Mouse (Mus musculus) forebrain, postnatal 0 days (tissue): ENCODE measurements around the gene Elac2. TPM values are rescaled to one million over a fixed set of nuclear protein-coding genes. Genes with fewer than 3 reads are reported as not detected.
A peak's percentile ranks its signal among the peaks of the same experiment; 100 is the strongest.

ENCODE experiments used
- ATAC-seq: fragments of 200-750 bp; cut with Nextera tagmentation; 2 replicates; pipeline ENCODE4 v1.8.0; 2017; ENCODE audit warnings: mild to moderate bottlenecking, moderate library complexity
- DNase-seq: peaks from one replicate; pipeline ENCODE4 v3.0.0-alpha.2; 2015
- H3K27ac ChIP-seq: fragments of 300-500 bp; sonication (generic); 2 replicates; pipeline ENCODE4 v1.5.1; 2014; ENCODE audit warnings: low read depth, mild to moderate bottlenecking, antibody characterized with exemption, low read length, moderate library complexity, mixed read lengths
- H3K27me3 ChIP-seq: fragments of 300-500 bp; sonication (generic); 2 replicates; pipeline ENCODE4 v1.6.1; 2014; ENCODE audit warnings: mild to moderate bottlenecking, low read length, mixed read lengths; ENCODE audit not compliant: insufficient read depth
- H3K36me3 ChIP-seq: fragments of 300-500 bp; sonication (generic); 2 replicates; pipeline ENCODE4 v1.6.1; 2014; ENCODE audit warnings: mild to moderate bottlenecking, moderate library complexity; ENCODE audit not compliant: insufficient read depth
- H3K4me1 ChIP-seq: fragments of 300-500 bp; sonication (generic); 2 replicates; pipeline ENCODE4 v1.6.1; 2014; ENCODE audit warnings: antibody characterized with exemption; ENCODE audit not compliant: insufficient read depth
- H3K4me2 ChIP-seq: fragments of 300-500 bp; sonication (generic); 2 replicates; pipeline ENCODE4 v1.6.1; 2014; ENCODE audit warnings: low read depth, mild to moderate bottlenecking, moderate library complexity
- H3K4me3 ChIP-seq: fragments of 300-500 bp; sonication (generic); 2 replicates; pipeline ENCODE4 v1.5.1; 2014; ENCODE audit warnings: low read depth, low read length, mixed read lengths
- H3K9ac ChIP-seq: fragments of 300-500 bp; sonication (generic); 2 replicates; pipeline ENCODE4 v1.6.1; 2014; ENCODE audit warnings: mild to moderate bottlenecking
- H3K9me3 ChIP-seq: fragments of 300-500 bp; sonication (generic); 2 replicates; pipeline ENCODE4 v1.6.1; 2016; ENCODE audit warnings: low read length
- CTCF ChIP-seq: sonication (generic); IDR thresholded peaks from 2 replicates; pipeline ENCODE4 v1.5.1; 2016; ENCODE audit warnings: antibody characterized with exemption, control low read depth, low read depth
- WGBS: fragments of 180-500 bp; shearing (Covaris S2); extraction: QIAGEN DNeasy Blood & Tissue Kit; methylation state at CpG from one replicate; pipeline ENCODE4 v1.1.7; 2014; 5-methylcytosine and 5-hydroxymethylcytosine counted together
- polyA plus RNA-seq: library from polyadenylated mRNA; unstranded; fragments of >200 nt; fragmentation: Nextera tagmentation; extraction: Ambion mirVana; gene quantifications from 2 replicates; pipeline ENCODE4 v1.2.1, GENCODE M21; 2015
- total RNA-seq: library from RNA; depleted of rRNA; stranded (reverse); fragments of >200 nt; gene quantifications from 2 replicates; pipeline ENCODE4 v1.2.3, GENCODE M21; 2014

Elac2 gene
- total and polyA plus RNA-seq, 2 experiments from 2014 or later, result 25.9 to 35.1 TPM

GRCm38 (mm10) chr11:64956962-64957729 is 21.7 kb upstream of the Elac2 start:
- H3K27ac ChIP-seq, result no peak overlapping the region
- H3K4me2 ChIP-seq, result peak overlapping the region; percentile 48
- H3K9ac ChIP-seq, result peak overlapping the region; percentile 25; the same call in 1 of the 2 replicates
- no peak for TF ChIP-seq CTCF
- peak; percentile 34; the same call in 1 of the 2 replicates for ATAC-seq
- peak; percentile 44 for DNase-seq
- H3K4me1 ChIP-seq, result peaks cover 10% of the 10 kb centered on the region; the same call in 1 of the 2 replicates
- WGBS, result 3% methylated on average over 16 of the region's 16 CpGs
- H3K9me3 ChIP-seq, result no peaks in the 10 kb centered on the region
- peak overlapping the region; percentile 25 for H3K4me3 ChIP-seq
- H3K36me3 ChIP-seq, result no peaks in the 10 kb centered on the region
- no peaks in the 10 kb centered on the region for H3K27me3 ChIP-seq

- no peak overlapping the region for H3K4me3 ChIP-seq
- no peak overlapping the region for H3K9ac ChIP-seq
- no peaks in the 10 kb centered on the region for H3K9me3 ChIP-seq
- no peaks in the 10 kb centered on the region for H3K36me3 ChIP-seq
- H3K4me2 ChIP-seq, result no peak overlapping the region
- no peak overlapping the region for H3K27ac ChIP-seq
- 90% methylated on average over 2 of the region's 2 CpGs for WGBS
- ATAC-seq, result no peak
- no peak for TF ChIP-seq CTCF
- H3K4me1 ChIP-seq, result no peaks in the 10 kb centered on the region
- DNase-seq, result no peak
- H3K27me3 ChIP-seq, result no peaks in the 10 kb centered on the region
Measured at GRCm38 (mm10) chr11:64962629-64963028, 16.2 kb upstream of the Elac2 start.

GRCm38 (mm10) chr11:64968507-64968906 is 10.3 kb upstream of the Elac2 start:
- ATAC-seq, result peak; percentile 90
- H3K9me3 ChIP-seq, result no peaks in the 10 kb centered on the region
- no peak overlapping the region for H3K27ac ChIP-seq
- H3K9ac ChIP-seq, result no peak overlapping the region
- H3K36me3 ChIP-seq, result no peaks in the 10 kb centered on the region
- 0 out of 2 replicates have a peak, but pooled peaks cover 9% of the 10 kb centered on the region for H3K27me3 ChIP-seq
- peak; percentile 89 for DNase-seq
- peak; percentile 98 for TF ChIP-seq CTCF
- no peak overlapping the region for H3K4me3 ChIP-seq
- no peaks in the 10 kb centered on the region for H3K4me1 ChIP-seq
- 4% methylated on average over 3 of the region's 3 CpGs for WGBS
- no peak overlapping the region for H3K4me2 ChIP-seq

GRCm38 (mm10) chr11:64968939-64969342 is 9.9 kb upstream of the Elac2 start:
- Histone ChIP-seq H3K27ac (no peak overlapping the region), H3K4me3 (no peak overlapping the region), H3K9me3 (no peaks in the 10 kb centered on the region), H3K9ac (no peak overlapping the region), H3K4me1 (no peaks in the 10 kb centered on the region), H3K27me3 (0 out of 2 replicates have a peak, but pooled peaks cover 9% of the 10 kb centered on the region), H3K36me3 (no peaks in the 10 kb centered on the region), H3K4me2 (no peak overlapping the region)
- DNase-seq (no peak), ATAC-seq (no peak)
- no peak for TF ChIP-seq CTCF
- 60% methylated on average over 4 of the region's 4 CpGs for WGBS

- Histone ChIP-seq H3K36me3 (no peaks in the 10 kb centered on the region), H3K4me2 (no peak overlapping the region), H3K9me3 (no peaks in the 10 kb centered on the region), H3K4me1 (no peaks in the 10 kb centered on the region), H3K27me3 (0 out of 2 replicates have a peak, but pooled peaks cover 9% of the 10 kb centered on the region), H3K4me3 (no peak overlapping the region), H3K9ac (no peak overlapping the region), H3K27ac (no peak overlapping the region)
- ATAC-seq (no peak), DNase-seq (no peak)
- no peak for TF ChIP-seq CTCF
- WGBS, result 82% methylated on average over 3 of the region's 3 CpGs
Measured at GRCm38 (mm10) chr11:64971471-64971988, 7.3 kb upstream of the Elac2 start.

GRCm38 (mm10) chr11:64972418-64972817 is 6.4 kb upstream of the Elac2 start:
- H3K9ac ChIP-seq, result no peak overlapping the region
- 74% methylated on average over 2 of the region's 2 CpGs for WGBS
- H3K4me1 ChIP-seq, result no peaks in the 10 kb centered on the region
- no peak for DNase-seq
- H3K27me3 ChIP-seq, result 0 out of 2 replicates have a peak, but pooled peaks cover 9% of the 10 kb centered on the region
- H3K36me3 ChIP-seq, result no peaks in the 10 kb centered on the region
- TF ChIP-seq CTCF, result no peak
- no peak overlapping the region for H3K27ac ChIP-seq
- no peak overlapping the region for H3K4me2 ChIP-seq
- no peak for ATAC-seq
- H3K9me3 ChIP-seq, result no peaks in the 10 kb centered on the region
- no peak overlapping the region for H3K4me3 ChIP-seq

GRCm38 (mm10) chr11:64979489-64979845 is 629 bp downstream of the Elac2 start:
- 13% methylated on average over 9 of the region's 9 CpGs for WGBS
- ATAC-seq, result no peak

More at GRCm38 (mm10) chr11:64979489-64979845, 629 bp downstream of the Elac2 start:
- H3K9ac ChIP-seq, result peak overlapping the region; percentile 66
- no peaks in the 10 kb centered on the region for H3K27me3 ChIP-seq
- H3K4me3 ChIP-seq, result peak overlapping the region; percentile 74
- H3K9me3 ChIP-seq, result no peaks in the 10 kb centered on the region
- H3K4me2 ChIP-seq, result peak overlapping the region; percentile 68
- no peak overlapping the region for H3K27ac ChIP-seq
- no peak for DNase-seq
- peaks cover 35% of the 10 kb centered on the region for H3K36me3 ChIP-seq
- peaks cover 13% of the 10 kb centered on the region for H3K4me1 ChIP-seq
- TF ChIP-seq CTCF, result no peak
